Mouse (Mus musculus): ENCODE results near the gene Ist1. TPM values are rescaled to one million over a fixed set of nuclear protein-coding genes. Genes with fewer than 3 reads are reported as not detected.

The Ist1 gene
- polyA plus RNA-seq, 1 experiment from 2014 or later = 96.0 TPM

- 2% methylated on average over 23 of the region's 30 CpGs for WGBS
- ATAC-seq (ENCODE audit: low FRiP score, low TSS enrichment) = peak; percentile 25
These were observed 13.2 kb upstream of the Ist1 start for GRCm38 (mm10) chr8:109706076-109706873.

GRCm38 (mm10) chr8:109705320-109706075 is 12.4 kb upstream of the Ist1 start, which contains the start of gene Zfp821:
Gene Zfp821 (plus strand): TSS chr8:109705546.
- 0% methylated on average over 50 of the region's 100 CpGs for WGBS
- TF ChIP-seq EP300 (optimal IDR thresholded peaks at IDR 0.05) = no peak
- no peak for TF ChIP-seq CTCF (IDR thresholded peaks at IDR 0.05; ENCODE audit: low read depth)
- no peaks in the 10 kb centered on the region for H3K4me1 ChIP-seq (replicated peaks; ENCODE audit: control insufficient read depth, insufficient read depth)
- H3K27me3 ChIP-seq (ENCODE audit: control insufficient read depth, insufficient read depth, low read length) = no peaks in the 10 kb centered on the region
- peak within 1 kb of the TSS; percentile 77 for H3K4me2 ChIP-seq (replicated peaks; ENCODE audit: low read depth)
- 0 out of 2 replicates have a peak, but pooled peaks cover 5% of the 10 kb centered on the region for H3K36me3 ChIP-seq (ENCODE audit: control insufficient read depth, insufficient read depth, low read length)
- H3K27ac ChIP-seq (replicated peaks) = peak within 1 kb of the TSS; percentile 98
- ATAC-seq (ENCODE audit: low FRiP score, low TSS enrichment) = peak; percentile 91
- no peaks in the 10 kb centered on the region for H3K9me3 ChIP-seq (ENCODE audit: control insufficient read depth, low read length)
- peak within 1 kb of the TSS; percentile 96 for H3K4me3 ChIP-seq (ENCODE audit: low read depth, low read length)
- DNase-seq (ENCODE audit: low spot score) = peak; percentile 93
- peak within 1 kb of the TSS; percentile 98 for H3K9ac ChIP-seq (ENCODE audit: low read length)

More at GRCm38 (mm10) chr8:109706076-109706873, 13.2 kb upstream of the Ist1 start:
- no peak for DNase-seq (ENCODE audit: low spot score)
- no peaks in the 10 kb centered on the region for H3K9me3 ChIP-seq (ENCODE audit: control insufficient read depth, low read length)
- H3K4me3 ChIP-seq (ENCODE audit: low read depth, low read length) = peak overlapping the region; percentile 96
- H3K27ac ChIP-seq (replicated peaks) = peak overlapping the region; percentile 98
- peak overlapping the region; percentile 77 for H3K4me2 ChIP-seq (replicated peaks; ENCODE audit: low read depth)
- H3K9ac ChIP-seq (ENCODE audit: low read length) = peak overlapping the region; percentile 98
- no peaks in the 10 kb centered on the region for H3K4me1 ChIP-seq (replicated peaks; ENCODE audit: control insufficient read depth, insufficient read depth)
- TF ChIP-seq CTCF (IDR thresholded peaks at IDR 0.05; ENCODE audit: low read depth) (no peak), EP300 (optimal IDR thresholded peaks at IDR 0.05) (no peak)
- no peaks in the 10 kb centered on the region for H3K27me3 ChIP-seq (ENCODE audit: control insufficient read depth, insufficient read depth, low read length)
- H3K36me3 ChIP-seq (ENCODE audit: control insufficient read depth, insufficient read depth, low read length) = 0 out of 2 replicates have a peak, but pooled peaks cover 5% of the 10 kb centered on the region

GRCm38 (mm10) chr8:109704565-109705319 is 11.7 kb upstream of the Ist1 start:
- Histone ChIP-seq H3K4me2 (replicated peaks; ENCODE audit: low read depth) (peak overlapping the region; percentile 77), H3K36me3 (ENCODE audit: control insufficient read depth, insufficient read depth, low read length) (0 out of 2 replicates have a peak, but pooled peaks cover 4% of the 10 kb centered on the region), H3K27ac (replicated peaks) (peak overlapping the region; percentile 98), H3K4me3 (ENCODE audit: low read depth, low read length) (peak overlapping the region; percentile 96), H3K27me3 (ENCODE audit: control insufficient read depth, insufficient read depth, low read length) (no peaks in the 10 kb centered on the region), H3K9me3 (ENCODE audit: control insufficient read depth, low read length) (no peaks in the 10 kb centered on the region), H3K4me1 (replicated peaks; ENCODE audit: control insufficient read depth, insufficient read depth) (no peaks in the 10 kb centered on the region), H3K9ac (ENCODE audit: low read length) (peak overlapping the region; percentile 98)
- TF ChIP-seq EP300 (optimal IDR thresholded peaks at IDR 0.05) = no peak
- no peak for TF ChIP-seq CTCF (IDR thresholded peaks at IDR 0.05; ENCODE audit: low read depth)
- ATAC-seq (ENCODE audit: low FRiP score, low TSS enrichment) (peak; percentile 35; the same call in 1 of the 2 replicates), DNase-seq (ENCODE audit: low spot score) (peak; percentile 30)
- WGBS = 5% methylated on average over 24 of the region's 24 CpGs

GRCm38 (mm10) chr8:109698477-109698876 is 5.4 kb upstream of the Ist1 start:
- no peak for ATAC-seq (ENCODE audit: low FRiP score, low TSS enrichment)
- Histone ChIP-seq H3K9me3 (ENCODE audit: control insufficient read depth, low read length) (no peaks in the 10 kb centered on the region), H3K4me1 (replicated peaks; ENCODE audit: control insufficient read depth, insufficient read depth) (peaks cover 5% of the 10 kb centered on the region; the same call in 1 of the 2 replicates), H3K4me3 (ENCODE audit: low read depth, low read length) (no peak overlapping the region), H3K27ac (replicated peaks) (no peak overlapping the region), H3K4me2 (replicated peaks; ENCODE audit: low read depth) (no peak overlapping the region), H3K36me3 (ENCODE audit: control insufficient read depth, insufficient read depth, low read length) (no peaks in the 10 kb centered on the region), H3K9ac (ENCODE audit: low read length) (no peak overlapping the region), H3K27me3 (ENCODE audit: control insufficient read depth, insufficient read depth, low read length) (no peaks in the 10 kb centered on the region)
- TF ChIP-seq EP300 (optimal IDR thresholded peaks at IDR 0.05) = no peak
- no peak for TF ChIP-seq CTCF (IDR thresholded peaks at IDR 0.05; ENCODE audit: low read depth)
- no peak for DNase-seq (ENCODE audit: low spot score)
- WGBS = 76% methylated on average over 3 of the region's 3 CpGs

- H3K4me1 ChIP-seq (replicated peaks; ENCODE audit: control insufficient read depth, insufficient read depth) = peaks cover 5% of the 10 kb centered on the region; the same call in 1 of the 2 replicates
- ATAC-seq (ENCODE audit: low FRiP score, low TSS enrichment) (no peak), DNase-seq (ENCODE audit: low spot score) (no peak)
- H3K9ac ChIP-seq (ENCODE audit: low read length) = no peak overlapping the region
- WGBS = 60% methylated on average over 1 of the region's 1 CpGs
- H3K4me2 ChIP-seq (replicated peaks; ENCODE audit: low read depth) = no peak overlapping the region
- H3K4me3 ChIP-seq (ENCODE audit: low read depth, low read length) = no peak overlapping the region
- no peaks in the 10 kb centered on the region for H3K9me3 ChIP-seq (ENCODE audit: control insufficient read depth, low read length)
- TF ChIP-seq CTCF (IDR thresholded peaks at IDR 0.05; ENCODE audit: low read depth) (no peak), EP300 (optimal IDR thresholded peaks at IDR 0.05) (no peak)
- no peaks in the 10 kb centered on the region for H3K27me3 ChIP-seq (ENCODE audit: control insufficient read depth, insufficient read depth, low read length)
- H3K36me3 ChIP-seq (ENCODE audit: control insufficient read depth, insufficient read depth, low read length) = no peaks in the 10 kb centered on the region
- H3K27ac ChIP-seq (replicated peaks) = no peak overlapping the region
These were observed 4.7 kb upstream of the Ist1 start for GRCm38 (mm10) chr8:109697754-109698153.
